Mouse (Mus musculus): ENCODE data around the gene Tmem175. TPM values are rescaled to one million over a fixed set of nuclear protein-coding genes. Genes with fewer than 3 reads are reported as not detected.

The Tmem175 gene
- total RNA-seq, 1 experiment from 2014 or later: 37.2 TPM

DNA sequence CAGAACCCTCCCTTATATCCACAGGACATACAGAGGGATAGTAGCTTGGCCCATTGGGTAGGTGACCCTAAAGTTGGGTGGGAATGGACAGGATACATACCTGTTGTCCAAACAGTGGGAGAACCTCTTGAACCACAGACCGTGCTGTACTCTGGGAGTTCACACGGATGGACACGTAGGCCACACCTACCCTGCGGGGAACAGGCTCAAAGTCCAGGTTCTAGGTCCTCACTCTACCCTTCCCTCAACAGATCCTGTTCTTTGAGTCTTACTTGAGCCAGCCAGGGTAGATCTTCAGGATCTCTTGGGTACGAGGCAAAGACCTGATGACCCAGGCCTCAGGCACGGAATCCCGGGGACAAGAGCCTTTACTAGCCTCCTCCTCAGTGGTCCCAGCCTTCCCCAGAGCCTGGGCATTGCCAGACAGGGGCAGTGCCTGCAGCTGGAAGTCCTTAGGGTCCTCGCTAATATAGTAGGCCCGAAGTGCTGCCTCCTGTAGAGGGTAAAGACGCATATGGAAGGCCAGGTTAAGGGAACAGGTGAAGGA, 24.9 kb downstream of the Tmem175 start:
- DNase-seq: no peak

DNA sequence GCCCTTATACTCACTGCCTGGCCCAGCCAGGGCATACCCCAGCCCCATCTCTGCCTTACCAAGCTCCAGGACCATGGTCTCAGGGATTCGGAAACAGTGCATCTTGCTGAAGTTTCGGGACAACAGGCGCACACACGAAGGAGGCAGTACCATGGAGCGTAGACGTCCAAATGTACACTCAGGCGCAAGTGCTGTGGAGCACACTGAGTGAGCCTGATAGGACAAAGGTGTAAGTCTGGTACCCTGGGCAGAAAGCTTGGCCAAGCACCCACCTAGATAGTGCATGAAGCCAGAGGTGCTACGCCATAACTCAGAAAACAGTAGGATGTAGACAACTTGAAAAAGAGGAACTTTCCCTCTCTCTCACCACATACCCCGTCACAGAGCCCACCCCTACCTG, 25.8 kb downstream of the Tmem175 start:
- no peak for DNase-seq

GRCm38 (mm10) chr5:108655891-108656650, 26.5 kb downstream of the Tmem175 start:
- no peak for DNase-seq

DNA sequence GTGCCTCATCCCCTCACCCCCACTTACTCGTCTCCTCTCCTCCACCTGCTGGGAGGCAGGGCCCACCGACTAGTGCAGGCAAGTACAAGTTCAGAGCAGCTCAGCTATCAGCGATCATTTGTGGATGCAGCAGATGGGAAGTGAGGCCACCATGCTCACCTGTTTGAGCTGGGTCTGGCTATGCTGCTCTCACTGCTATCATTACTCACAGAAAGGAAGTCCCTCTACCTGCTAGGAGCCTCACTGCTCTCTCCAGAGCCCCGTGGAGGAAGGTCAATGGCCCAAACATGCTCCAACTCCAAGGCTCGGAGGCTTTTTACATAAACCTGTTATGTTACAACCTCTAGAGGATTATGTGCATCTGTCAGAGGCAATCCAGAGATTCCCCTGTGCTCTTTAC, 27.8 kb downstream of the Tmem175 start:
- no peak for DNase-seq

GRCm38 (mm10) chr5:108658611-108659010, 29.0 kb downstream of the Tmem175 start:
- DNase-seq: no peak

DNA sequence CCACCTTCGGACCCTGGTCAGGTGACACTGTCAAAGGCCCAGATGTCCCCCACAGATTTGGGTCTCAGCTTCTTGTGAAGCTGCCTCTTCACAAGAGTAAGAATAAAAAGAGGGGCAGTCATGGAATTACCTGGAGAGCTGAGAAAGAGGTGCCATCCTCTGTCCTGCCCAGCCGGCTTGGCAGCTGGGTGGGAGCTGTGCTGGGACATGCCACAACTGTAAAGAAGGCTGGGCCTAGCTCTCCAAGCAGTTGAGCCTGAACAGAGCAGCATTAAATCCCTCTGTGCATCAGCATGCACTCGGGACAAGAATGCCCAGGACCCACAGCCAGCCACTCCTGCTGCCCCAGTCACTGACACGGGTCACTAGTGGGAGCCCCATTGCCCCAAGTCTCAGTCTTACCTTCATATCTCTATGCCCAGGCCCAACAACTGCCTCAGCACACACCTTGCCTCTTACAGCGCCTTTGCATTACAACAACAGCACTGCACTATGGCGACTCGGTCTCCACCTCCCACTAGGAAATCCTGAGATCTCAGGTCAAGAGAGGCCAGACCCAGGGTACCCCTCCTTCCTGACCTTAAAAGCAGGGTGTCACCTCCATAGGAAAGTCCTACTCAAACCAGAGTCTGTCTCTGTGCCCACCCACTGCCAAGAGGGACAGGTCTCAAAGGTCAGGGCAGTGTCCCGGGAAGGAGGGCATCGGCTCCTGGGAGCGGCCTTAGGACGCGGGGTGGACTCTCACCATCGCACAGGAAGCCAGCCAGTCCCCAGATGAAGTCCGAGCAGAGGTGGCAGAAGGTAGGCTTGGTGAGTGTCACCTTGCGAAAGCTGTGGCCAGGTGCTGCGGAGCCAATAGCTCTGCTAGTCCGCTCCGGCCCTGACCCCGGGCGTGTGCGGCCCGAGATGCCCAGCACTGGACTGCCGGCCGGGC, 30.4 kb downstream of the Tmem175 start, which contains the start of gene Idua:
TSS of gene Idua (plus strand) at position 634 of the 934 bp plus-strand sequence.
- DNase-seq: no peak

GRCm38 (mm10) chr5:108660632-108661268, 31.2 kb downstream of the Tmem175 start:
- peak; percentile 96 for DNase-seq

GRCm38 (mm10) chr5:108662772-108663171, 33.2 kb downstream of the Tmem175 start:
- no peak for DNase-seq

GRCm38 (mm10) chr5:108665066-108665465, 35.5 kb downstream of the Tmem175 start:
- DNase-seq: no peak

DNA sequence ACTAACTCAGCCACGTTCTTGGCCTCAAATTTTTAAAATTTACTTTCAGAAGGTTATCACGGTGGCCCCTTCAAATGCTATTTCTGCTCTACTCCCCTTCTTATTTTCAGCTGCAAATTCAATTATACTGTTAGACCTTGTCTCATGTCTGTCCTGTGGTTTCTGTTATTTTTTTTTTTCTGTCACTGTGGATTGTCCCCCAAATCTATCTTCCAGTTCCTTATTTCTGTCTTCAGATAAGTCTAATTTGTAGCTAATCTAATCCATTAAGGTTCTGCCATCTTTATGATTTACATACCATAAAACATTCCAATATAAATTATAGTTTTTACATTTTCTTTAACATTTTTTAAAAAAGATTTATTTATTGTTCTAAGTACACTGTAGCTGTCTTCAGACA, 37.8 kb downstream of the Tmem175 start:
- no peak for DNase-seq

GRCm38 (mm10) chr5:108668387-108668932, 38.9 kb downstream of the Tmem175 start:
- no peak for DNase-seq

- peak; percentile 88 for DNase-seq
Observed at GRCm38 (mm10) chr5:108668977-108669936, 39.7 kb downstream of the Tmem175 start, which contains the start of gene Dgkq. Dgkq (minus strand) TSS chr5:108669672.

DNA sequence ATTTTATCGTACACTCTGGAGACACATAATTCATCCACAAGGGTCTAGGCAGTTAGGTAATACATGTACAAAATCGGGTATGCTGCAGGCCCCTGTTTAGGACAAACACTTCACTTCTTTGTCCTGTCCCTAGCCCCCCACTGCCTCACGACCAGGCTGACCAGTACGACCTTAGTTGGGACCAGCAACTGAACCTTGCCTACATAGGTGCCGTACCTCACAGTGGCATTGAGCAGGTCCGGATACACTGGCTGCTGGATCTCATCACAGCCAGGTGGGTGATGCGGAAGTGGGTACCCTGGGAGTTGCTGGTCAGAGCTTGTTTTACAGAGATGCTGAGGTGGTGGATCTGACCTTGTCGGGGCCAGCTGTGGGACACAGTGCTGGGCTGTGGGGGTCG, 40.4 kb downstream of the Tmem175 start:
- DNase-seq: no peak

- peak; percentile 71 for DNase-seq
Observed at GRCm38 (mm10) chr5:108670785-108671184, 41.2 kb downstream of the Tmem175 start.

DNA sequence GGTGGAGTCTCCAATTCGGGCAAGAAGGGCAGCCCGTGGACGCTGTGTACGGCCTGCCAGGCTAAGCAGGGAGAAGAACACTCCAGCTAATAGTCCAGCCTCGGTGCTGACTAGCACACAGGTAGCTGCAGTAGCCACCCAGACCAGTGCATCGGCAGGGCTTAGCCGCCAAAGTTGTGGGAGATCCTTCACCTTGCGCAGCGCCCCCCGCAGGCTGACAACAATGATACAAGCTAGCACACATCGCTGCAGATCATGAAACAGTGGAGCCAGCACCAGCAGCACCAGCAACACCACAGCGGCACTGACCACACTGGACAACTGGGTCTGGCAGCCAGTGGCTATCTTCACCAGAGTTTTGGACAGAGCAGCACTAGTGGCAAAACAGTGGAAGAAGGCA, 42.2 kb downstream of the Tmem175 start:
- DNase-seq: no peak

DNA sequence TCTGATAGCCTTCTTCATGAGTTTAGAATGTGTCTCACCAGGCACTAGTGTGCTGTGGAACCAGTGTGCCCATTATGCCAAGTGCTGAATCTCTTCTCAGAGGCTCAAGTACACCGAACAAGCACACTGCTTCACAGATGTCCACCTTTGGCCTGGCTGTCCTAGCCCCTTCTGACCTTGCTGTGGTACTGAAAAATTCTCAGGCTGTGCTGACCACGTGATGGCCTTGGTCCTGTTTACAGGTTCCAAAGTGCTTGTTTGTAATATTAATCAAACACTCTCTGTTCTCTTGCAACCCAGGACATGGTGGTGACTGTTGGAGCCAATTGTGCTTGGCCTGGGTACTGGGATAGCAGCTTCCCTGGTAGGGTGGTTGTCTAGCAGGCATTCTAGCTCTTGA, 45.1 kb downstream of the Tmem175 start:
- DNase-seq: no peak

GRCm38 (mm10) chr5:108675251-108675816, 45.8 kb downstream of the Tmem175 start, which contains the start of gene Slc26a1:
Slc26a1 (minus strand) TSS chr5:108675569.
- no peak for DNase-seq

GRCm38 (mm10) chr5:108676772-108677498, 47.4 kb downstream of the Tmem175 start:
- no peak for DNase-seq

DNA sequence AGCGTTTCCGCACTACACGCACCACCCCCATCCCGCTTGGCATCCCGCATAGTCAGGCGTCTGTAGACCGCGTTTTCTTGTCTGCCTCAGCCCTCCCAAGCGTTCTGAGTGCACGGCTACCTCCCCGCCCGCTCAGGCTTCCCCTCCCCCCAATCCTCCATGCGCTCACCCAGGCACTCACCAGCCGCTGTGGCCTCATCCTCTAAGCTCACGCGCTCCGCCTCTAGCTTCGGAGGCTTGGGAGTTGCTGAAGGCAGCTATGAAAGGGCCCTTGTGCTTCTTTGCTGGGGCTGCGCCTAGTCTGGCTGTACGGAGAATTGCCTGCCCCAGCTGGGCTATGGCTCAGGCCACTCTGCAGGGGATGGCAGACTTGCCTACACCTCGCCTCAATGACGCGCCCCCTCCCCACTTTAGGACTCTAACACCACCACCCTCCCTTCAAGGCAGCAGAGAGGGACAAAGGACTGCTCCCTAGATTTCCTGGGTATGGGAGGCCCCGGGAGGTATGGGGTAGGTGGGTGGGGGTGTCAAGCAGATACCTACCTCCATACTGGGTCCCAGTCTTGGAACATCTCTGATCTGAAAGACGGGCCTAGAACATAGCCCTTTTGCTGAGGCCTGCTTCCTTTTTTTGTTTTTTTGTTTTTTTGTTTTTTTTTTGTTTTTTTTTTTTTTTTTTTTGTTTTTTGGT, 48.2 kb downstream of the Tmem175 start:
- DNase-seq: peak; percentile 50

Measured in adrenal gland, postnatal 25 days (tissue).